Mouse (Mus musculus) midbrain, embryonic 12.5 days (tissue): Measurements from ENCODE around the gene H2al1m. TPM values are rescaled to one million over a fixed set of nuclear protein-coding genes. Genes with fewer than 3 reads are reported as not detected.

Experiments
- polyA plus RNA-seq: library from polyadenylated mRNA; unstranded; fragments of >200 nt; fragmentation: Nextera tagmentation; extraction: Ambion mirVana; gene quantifications from 2 replicates; pipeline ENCODE4 v1.2.1, GENCODE M21; 2016

H2al1m gene
- polyA plus RNA-seq, 1 experiment from 2014 or later, result not detected

Other genes with a start within 250 kb of the H2al1m start
- gene Fthl17f, start 220.7 kb upstream of the H2al1m start, polyA plus RNA-seq, result not detected in 2 replicates
- gene 4930402K13Rik, start 179.2 kb upstream of the H2al1m start, polyA plus RNA-seq, result not detected in 2 replicates
- 2.1 and 2.9 TPM in 2 replicates for gene Lancl3, start 83.9 kb upstream of the H2al1m start, polyA plus RNA-seq
- 0.34 and 0.56 TPM in 2 replicates for gene Gm14862, start 26.9 kb upstream of the H2al1m start, polyA plus RNA-seq
- 3.2 and 3.3 TPM in 2 replicates for gene Xk, start 11.0 kb upstream of the H2al1m start, polyA plus RNA-seq
- gene H2al1k, start 66.9 kb downstream of the H2al1m start, polyA plus RNA-seq, result not detected in 2 replicates
- gene Cybb, start 204.0 kb downstream of the H2al1m start, polyA plus RNA-seq, result 0.77 and 0.81 TPM in 2 replicates